Mouse (Mus musculus) limb, embryonic 10.5 days (tissue): ENCODE data around the gene Nup155. TPM values are rescaled to one million over a fixed set of nuclear protein-coding genes. Genes with fewer than 3 reads are reported as not detected.

Experiments
- polyA plus RNA-seq: library from polyadenylated mRNA; unstranded; fragments of >200 nt; fragmentation: Nextera tagmentation; extraction: Ambion mirVana; gene quantifications from 2 replicates; pipeline ENCODE4 v1.2.1, GENCODE M21; 2016

Gene Nup155
- polyA plus RNA-seq, 1 experiment from 2014 or later = 31.0 TPM

Other genes with a start within 250 kb of the Nup155 start
- gene Wdr70, start 10.1 kb upstream of the Nup155 start, polyA plus RNA-seq = 68.4 and 71.4 TPM in 2 replicates
- gene Cplane1, start 59.8 kb downstream of the Nup155 start, polyA plus RNA-seq = 8.3 and 11.6 TPM in 2 replicates